Mouse (Mus musculus) A20 (cell line): Measurements from ENCODE around the gene Fbxl17.

ENCODE experiments used
- DNase-seq: peaks from one replicate; pipeline ENCODE4 v3.0.0-alpha.2; 2011; ENCODE audit warnings: low read depth, low spot score

Fbxl17 gene

DNA sequence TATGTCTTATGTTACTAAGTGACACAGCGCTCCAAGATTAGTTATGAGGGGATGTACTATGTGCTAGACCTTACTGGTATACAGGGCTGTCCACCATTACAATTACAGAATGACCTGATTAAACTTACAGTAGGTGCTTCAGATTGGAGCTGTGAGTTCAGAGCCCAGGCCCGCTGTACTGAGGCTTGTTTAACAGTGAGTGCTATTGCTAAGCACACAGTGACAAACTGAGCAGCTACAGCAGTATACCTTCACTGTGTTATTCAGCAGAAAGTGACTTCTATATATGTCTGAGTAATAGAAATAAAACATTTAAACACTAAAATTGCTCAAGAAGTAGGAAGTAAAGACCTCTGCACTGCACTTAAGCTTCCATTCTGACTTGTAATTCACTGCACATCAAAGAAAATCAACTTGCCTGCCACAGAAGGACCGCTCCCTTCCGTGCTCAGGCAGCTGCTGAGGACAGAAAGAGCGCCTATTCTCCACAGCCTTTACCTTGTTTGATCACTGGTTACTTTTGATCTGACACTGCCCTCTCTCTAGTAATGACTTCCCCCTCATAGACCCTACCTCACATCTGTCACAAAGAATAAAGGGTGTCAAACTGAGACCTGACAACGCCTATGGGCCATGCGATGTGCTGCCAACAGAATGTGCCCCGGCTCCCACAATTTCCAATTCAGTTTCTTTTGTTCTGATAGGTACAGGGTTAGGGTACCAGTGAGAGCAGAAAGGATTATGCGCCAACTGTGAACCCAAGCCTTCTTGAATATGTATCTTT lies 39.9 kb downstream of the Fbxl17 start:
- no peak for DNase-seq

DNA sequence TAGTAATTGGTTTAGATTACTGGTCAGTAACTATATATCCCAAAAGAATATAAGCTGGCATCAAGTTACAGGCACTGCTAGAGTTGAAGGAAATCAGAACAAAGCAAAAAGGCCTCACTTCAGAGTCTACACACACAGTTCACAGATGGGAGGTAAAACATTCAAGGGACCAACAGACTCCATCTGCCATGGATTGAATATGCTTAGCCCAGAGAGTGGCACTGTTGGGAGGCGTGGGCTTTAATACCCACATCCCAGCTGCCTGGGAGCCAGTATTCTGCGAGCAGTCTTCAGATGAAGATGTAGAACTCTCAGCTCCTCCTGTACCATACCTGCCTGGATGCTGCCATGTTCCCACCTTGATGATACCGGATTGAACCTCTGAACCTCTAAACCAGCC lies 41.8 kb downstream of the Fbxl17 start:
- no peak for DNase-seq

DNA sequence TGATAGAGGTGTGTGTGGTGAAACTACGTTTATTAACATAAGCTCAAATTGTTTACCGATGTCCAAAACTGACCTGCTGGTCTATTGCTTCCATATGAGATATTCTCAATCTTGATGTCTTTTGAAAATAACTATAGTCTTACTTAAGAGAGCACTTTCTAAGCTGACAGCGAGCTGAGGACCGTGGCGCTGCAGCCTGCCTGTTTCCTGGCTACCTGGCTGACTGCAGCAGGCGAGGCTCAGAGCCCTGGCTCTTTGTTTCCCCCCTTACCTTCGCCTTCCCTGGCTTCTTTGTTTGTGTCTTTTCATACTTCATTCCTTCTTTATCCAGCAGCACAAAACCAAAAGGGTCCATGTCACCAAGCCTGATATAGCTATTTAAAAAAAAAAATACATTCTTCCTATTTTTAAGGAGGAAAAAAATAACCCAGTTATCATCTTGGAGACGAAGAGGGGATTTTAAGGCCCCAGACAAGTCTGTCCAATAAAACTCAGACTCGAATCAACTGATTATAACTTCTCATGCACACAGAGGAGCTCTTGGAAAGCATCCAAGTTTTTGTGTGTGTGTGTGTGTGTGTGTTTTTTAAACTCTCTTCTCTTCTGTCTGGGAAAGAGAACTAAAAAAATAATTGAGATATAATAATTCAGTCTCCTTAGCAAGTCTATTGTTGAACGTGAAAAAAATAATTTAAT lies 48.4 kb downstream of the Fbxl17 start:
- no peak for DNase-seq

DNA sequence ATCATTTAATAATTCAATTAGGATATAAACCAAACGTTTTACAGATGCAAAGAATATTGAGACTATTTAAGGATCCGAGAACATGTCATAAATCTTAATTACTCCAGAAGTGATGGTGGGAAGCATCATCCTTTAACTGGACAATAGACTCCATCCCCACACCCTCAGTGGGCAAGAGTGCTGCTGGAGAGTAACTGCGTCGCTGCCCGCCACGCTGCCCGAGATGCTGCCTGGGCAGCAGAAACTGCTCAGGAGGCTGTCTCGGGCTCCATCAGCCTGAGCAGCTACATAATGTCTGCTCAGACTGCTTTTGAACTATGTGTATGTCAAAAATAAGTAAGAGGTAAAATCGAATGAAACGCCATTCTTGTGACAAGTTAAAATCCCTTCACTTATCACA lies 52.1 kb downstream of the Fbxl17 start:
- DNase-seq: no peak

DNA sequence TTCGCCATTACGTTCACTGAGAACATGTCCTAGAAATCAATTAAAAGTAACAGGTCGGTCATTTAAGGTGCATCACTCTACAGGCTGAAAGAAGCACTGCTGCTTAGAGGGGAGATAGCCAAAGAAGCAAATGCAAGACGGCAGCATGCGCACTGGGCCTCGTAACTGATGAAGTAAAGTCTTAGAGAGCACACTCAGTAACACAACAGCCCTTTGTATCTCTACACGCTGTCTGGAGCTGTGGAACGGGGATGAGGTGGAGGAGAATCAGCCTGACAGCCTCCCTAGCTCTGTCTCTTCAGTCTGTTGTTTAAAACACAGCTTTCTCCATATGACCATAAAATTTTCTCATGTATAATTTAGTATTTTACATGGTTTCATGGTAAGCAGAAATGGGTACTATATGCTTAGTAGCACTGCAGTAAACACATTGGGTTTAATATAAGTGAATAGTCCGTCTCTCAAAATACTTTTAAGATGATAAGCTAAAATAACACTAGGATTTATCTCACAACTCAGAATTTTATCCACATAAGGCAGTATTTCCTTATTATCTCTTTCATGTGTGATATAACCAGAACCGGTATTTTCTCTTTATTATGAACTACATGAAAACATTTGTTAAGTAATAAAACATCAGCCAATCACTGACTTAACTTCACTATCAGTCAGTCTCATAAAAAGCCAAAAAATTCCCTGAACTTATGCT lies 52.7 kb downstream of the Fbxl17 start:
- DNase-seq: no peak

DNA sequence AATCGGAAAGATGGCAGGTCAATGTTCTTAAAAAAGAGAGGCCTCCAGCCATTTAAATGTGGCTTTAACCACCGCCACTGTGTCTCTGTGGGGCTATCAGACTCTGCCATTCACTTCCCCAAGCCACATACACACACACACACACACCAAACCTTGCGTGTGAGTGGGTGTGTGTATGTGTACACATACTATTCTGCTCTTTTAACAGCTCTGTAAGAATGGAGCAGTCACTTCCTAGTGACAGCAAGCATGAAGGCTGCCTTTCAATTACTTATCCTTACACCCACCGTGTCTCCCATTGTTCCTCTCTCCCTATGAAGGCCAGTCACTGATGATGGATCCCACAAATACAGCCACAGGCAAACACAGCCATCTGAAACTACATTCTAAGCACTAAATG lies 54.6 kb downstream of the Fbxl17 start:
- no peak for DNase-seq

DNA sequence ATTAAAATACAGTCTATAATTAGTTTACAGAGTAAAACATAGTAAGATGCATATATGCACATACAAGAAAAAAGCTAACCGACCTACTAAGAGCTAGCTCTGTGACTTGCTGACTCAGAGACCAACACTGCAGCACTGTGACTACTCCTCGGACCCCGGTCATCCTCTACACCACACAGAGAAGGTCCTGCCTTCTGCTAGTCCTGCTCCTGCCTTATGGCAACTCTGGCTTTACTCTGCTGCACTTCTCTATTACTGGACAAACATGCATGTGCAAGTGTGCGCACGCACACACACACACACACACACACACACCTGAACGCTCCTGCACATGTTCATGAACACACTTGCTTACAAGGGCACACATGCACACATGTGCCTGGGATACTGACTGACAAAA lies 62.4 kb downstream of the Fbxl17 start:
- no peak for DNase-seq

DNA sequence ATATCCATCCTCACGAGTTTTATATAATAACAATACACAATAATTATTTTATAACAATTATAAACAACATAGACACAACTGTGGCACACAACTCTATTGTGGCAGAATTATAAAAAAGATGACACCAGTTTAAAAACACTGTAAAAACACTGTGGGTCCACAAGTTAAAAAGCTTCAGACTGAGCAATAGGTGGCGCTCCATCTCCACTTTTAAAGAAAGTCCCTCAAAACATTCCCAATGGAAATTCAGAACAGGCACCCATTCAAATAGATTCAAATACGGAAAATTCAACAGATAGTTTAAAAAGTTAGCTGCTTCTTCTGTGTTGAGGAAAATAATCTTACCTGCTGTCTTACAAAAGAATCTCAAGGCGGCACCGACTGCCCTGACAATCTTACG lies 65.7 kb downstream of the Fbxl17 start:
- DNase-seq: no peak

DNA sequence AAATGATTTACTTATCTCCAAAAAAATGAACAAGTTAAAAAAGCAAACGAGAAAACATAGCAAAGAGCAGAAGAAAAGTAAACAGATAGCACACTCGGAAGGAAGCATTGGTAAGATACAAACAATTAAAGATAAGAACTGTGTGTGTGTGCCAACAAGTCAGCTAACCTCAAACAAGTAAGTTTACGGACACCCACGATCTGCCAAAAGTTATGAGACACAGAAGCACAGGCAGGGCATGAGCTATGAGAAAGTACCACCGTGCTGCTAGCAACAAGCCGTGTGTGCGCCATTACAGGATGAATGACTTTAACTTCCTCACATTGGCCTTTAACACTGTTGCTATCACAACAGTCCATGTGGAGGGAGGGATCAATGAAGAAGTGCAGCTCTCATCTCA lies 68.2 kb downstream of the Fbxl17 start:
- no peak for DNase-seq

DNA sequence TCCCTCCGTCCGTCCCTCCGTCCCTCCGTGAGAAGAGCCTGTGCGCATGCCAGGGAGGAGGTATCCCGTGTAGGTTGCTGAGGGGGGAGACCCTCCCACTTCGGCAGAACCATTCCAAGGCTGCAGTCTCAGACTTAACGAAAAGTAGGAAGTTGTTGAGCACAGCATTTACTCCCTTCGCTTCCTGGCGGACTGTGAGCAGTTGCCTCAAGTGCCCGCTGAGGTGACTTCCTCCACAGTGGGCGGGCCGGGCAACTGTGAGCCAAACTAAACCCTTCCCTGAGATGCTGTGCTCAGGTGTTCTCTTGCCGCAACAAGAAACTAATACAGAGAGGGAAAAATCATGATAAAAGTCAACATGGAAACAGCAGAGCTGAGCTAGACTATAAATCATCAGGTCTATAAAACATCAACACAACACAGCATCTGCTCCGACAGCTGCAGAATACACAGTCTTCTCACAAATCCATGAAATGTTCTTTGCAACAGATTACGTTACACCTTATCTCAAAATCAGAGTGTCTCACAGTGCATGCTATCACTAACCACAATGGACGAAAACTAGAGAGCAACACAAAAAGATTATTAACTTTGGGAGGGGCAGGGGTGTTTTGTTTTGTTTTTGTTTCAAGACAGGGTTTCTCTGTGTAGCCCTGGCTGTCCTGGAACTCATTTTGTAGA lies 69.3 kb downstream of the Fbxl17 start:
- no peak for DNase-seq

DNA sequence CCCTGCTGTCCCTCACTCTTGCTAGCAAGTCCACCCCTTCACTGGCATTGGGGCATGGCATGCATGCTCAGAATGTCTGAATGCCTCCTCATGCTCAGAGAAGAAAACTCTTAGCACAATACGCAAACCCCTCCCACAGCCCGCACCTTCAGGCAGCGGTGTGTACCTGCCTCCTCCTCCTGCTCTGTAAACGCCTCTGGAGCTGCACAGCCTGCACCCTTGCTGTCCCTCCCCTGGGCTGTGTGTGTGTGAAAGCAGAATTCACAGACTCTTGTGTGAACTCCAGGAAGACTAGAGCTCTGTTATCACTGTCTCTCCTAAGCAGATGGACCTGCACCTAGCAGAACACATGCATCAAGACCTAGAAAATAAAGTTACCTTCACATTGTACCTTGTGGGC lies 76.0 kb downstream of the Fbxl17 start:
- no peak for DNase-seq

DNA sequence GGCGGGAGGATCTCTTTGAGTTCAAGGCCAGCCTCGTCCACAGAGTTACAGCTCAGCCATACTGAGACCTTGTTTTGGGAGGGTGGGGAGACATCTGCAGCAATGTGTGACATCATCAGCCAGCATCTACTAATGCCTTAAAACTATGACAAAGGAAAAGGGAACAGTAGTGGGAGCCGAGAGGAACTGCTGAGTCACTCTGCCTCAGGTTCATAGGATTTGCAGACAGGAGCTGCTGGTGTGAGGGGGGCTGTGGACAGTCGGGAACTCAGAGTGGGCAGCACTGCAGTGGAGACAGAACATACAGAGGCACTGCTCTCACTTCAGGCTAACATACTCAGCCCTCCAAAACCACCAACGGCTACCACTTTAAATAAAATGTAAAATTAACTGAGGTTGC lies 77.1 kb downstream of the Fbxl17 start:
- no peak for DNase-seq

DNA sequence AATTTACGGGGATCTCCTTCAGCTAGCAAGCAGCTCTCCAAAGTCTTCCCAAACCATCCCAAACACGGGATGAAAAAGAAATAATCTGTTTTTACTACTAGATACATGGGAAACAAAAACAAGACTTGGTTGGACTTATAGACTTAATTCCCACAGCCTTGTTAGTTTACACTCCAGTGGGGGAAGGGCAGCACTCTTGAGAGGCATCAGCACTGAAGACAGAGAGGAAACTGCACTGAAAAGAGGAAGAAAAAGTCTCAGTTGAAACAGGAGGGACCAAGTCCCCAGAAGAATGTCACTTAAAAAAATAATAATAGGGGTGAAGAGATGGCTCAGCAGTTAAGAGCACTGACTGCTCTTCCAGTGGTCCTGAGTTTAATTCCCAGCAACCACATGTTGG lies 78.0 kb downstream of the Fbxl17 start:
- DNase-seq: peak; percentile 77

DNA sequence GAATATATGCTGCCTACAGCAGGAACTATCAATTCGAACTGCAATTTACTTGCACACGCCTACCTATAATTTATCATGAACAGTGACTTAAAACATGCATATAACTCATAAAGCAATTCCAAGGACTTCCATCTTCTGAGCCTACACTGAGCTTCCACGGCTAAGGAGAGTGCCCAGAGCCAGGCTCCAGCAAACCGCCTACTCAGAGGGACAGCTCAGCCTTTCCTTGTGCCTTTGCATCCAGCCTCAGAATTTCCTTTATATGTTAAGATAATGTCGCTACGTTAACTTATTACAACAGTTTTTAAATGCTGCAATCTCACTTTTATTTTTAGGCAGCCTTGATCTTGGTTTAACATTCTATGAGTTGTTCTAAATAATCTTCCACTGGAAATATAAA lies 80.3 kb downstream of the Fbxl17 start:
- DNase-seq: no peak

DNA sequence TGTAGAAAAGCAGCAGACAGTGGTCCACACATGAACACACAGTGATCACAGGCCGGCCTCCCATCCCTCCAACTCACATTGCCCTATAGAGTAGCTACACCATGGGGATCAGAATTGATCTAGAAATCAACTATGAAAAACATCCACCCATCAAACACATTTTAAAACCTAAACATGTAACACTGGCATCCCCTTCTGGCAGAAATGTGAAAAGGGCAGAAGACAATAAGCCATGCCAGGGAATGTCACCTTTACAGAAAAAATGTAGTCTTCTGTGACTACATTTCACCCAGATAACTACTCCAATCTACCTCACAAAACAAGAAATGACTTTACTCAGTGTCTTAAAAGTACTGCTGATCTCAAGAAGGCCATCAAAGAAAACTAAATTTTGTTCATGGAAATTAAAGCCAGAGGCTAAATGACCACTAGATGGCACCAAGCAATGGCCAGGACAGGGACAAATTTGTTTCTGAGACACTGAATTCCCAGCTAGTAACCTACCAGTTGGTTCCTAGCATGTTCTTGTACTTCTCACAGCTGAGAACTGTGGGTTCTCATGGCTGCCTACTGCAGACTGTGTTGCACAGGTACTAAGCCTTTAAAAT lies 85.7 kb downstream of the Fbxl17 start:
- peak; percentile 66 for DNase-seq

DNA sequence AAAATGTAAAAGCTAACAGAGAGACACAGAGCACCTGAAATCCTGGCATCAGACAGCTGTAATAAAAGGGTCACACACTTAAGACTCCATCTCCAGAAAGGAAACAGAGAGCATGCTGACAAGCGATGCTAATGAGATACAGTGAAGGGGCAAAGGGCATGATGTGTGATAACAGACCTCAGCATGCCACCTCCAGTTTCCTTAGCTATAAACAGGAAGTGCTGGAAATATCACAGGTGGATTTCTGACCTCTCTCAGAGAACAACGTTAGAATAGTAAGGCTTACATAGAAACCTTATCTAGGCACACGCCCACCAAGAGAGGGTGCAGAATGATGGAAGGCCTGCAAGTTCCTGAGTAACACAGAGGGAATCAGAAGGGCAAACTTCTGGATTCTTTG lies 88.3 kb downstream of the Fbxl17 start:
- DNase-seq: no peak

DNA sequence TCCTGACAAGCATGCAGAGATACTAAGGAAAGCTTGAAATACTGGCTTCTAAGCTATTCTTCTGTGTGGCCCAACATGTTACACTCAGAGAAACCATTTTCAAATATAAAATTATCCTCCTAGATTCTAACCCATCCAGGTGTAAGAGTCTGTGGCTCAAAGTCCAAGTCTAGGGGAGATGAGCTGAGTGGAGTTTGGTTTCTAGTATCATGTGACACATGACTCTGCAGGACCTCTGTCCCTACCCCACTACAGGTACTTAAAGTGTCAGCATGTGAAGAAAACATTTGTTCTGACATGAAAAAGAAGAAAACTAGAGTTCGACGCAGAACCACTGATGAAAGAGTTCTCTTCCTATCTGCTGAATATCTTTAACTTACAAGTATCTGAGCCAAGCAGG lies 89.7 kb downstream of the Fbxl17 start:
- DNase-seq: no peak

DNA sequence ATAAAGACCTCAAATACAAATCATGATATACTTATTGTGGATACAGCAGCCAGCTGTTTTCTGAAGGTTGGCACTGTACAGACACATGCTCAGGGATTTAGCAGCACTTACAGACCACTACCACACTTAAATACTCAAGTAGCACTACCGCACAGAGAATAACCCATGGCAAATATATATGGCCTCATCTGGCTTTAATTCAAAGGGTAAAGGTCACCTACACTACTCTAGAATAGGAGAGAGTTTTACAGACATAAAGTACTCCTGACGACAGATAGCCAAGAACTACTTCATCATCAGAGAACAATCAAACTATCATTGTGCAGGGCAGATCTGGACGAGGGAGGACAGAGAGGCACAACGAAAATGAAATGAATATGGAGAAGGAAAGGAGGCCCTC lies 93.9 kb downstream of the Fbxl17 start:
- DNase-seq: no peak

DNA sequence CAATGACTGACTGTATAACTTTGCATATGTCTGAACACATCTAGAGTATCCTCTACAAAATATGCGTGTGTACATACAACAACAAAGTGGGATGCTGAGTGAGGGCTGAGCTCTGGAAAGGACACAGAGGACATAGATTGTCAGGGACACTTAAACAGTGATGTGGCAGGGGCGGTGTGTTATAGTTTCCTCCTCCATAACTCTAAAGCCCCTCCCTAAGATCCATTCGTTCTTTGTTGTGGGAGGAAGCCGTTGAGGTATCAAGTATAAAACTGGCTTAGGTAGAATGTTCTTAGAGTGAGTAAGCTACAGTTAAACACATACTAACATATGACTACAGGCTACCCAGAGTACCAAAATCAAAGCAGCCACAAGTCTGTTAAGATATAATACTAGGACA lies 94.3 kb downstream of the Fbxl17 start:
- DNase-seq: no peak

DNA sequence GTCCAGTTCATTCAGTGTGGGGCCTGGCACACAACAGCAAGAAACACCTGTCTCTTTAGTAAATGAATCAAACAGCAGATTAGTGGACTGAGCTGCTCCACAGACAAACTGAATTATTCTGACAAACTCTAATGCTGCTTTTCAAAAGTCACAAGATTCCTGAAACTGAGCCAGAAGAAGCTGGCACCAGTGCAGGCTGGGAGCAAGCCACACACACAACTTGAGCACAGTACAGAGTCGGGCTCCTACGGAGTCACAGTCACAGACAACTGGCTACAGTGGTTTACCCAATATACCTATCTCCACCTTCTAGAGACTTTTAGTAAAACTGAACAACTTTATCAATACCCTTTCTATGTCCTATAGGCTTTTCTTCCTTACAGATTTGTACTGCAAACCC lies 94.8 kb downstream of the Fbxl17 start:
- DNase-seq: no peak

DNA sequence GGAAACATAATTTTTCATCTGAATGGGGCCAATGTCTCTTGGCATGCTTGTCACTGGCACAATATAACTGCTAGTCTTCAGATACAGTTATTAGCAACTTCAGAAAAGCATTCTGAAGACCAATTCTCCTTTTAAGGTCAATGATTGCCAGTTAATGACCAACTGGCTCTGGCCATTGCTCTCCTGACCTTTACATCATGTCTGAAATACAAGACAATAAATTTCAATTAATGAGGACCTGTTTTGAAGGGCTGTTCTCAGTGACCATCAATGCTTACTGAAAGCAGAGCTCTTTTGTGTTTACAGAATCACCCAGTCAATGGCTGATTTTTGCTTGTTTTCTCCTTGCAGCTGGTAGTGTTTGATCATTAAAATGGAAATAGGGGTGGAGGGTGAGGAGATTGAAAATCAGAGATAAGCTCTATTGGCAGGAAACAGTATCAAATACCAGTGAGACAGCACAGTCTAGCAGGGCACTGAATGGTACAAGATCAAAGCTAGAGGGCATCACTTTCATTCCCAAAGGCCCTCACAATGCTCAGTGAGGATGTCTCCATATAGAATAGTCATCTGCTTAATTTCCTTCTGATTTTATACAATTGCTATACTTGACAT lies 95.9 kb downstream of the Fbxl17 start:
- DNase-seq: no peak
